In genomic region chr14:57951089-57951488, GRCm38 (mm10) we compare ENCODE assay signal across 9 mouse cellular contexts. TPM values are rescaled to one million over a fixed set of nuclear protein-coding genes. Genes with fewer than 3 reads are reported as not detected.
A peak's percentile ranks its signal among the peaks of the same experiment; 100 is the strongest.
DNase-seq lines count a peak whose midpoint lies in the region; ATAC-seq and TF ChIP-seq lines count a peak whose summit lies in the region.
"Had no signal": no experiment of that assay in that cellular context is flagged by ENCODE, and none has a peak within 500 bp of the region (broad histone marks: within the 10 kb centered on the region; RNA-seq: fewer than 3 reads in every experiment).

No protein-coding gene starts in this region.

- H3K27me3 ChIP-seq in heart, embryonic 10.5 days (ENCODE audit: insufficient read depth, poor library complexity, severe bottlenecking): no peaks in the 10 kb centered on the region
- H3K27me3 ChIP-seq in thymus, adult 2 months (ENCODE audit: control insufficient read depth, insufficient read depth, low read length): no peaks in the 10 kb centered on the region
- H3K27me3 ChIP-seq in forebrain, embryonic 12.5 days: no peaks in the 10 kb centered on the region
- H3K27me3 ChIP-seq: liver, embryonic 15.5 days had no signal

- WGBS in heart, embryonic 10.5 days: 39% methylated on average over 2 of the region's 2 CpGs
- WGBS in thymus, adult 2 months: 37% methylated on average over 2 of the region's 2 CpGs
- WGBS in forebrain, embryonic 12.5 days: 25% methylated on average over 2 of the region's 2 CpGs

- no peak overlapping the region for H3K4me2 ChIP-seq in forebrain, embryonic 12.5 days
- H3K4me2 ChIP-seq: liver, embryonic 15.5 days had no signal

- H3K36me3 ChIP-seq in heart, embryonic 10.5 days: peaks cover 28% of the 10 kb centered on the region
- no peaks in the 10 kb centered on the region for H3K36me3 ChIP-seq in thymus, adult 2 months (ENCODE audit: control insufficient read depth, insufficient read depth, low read length)
- H3K36me3 ChIP-seq in forebrain, embryonic 12.5 days (replicated peaks): peaks cover 4% of the 10 kb centered on the region

- H3K9me3 ChIP-seq in heart, embryonic 10.5 days: no peaks in the 10 kb centered on the region
- H3K9me3 ChIP-seq in forebrain, embryonic 12.5 days: no peaks in the 10 kb centered on the region
- H3K9me3 ChIP-seq: liver, embryonic 15.5 days had no signal

- ATAC-seq in forebrain, embryonic 12.5 days (ENCODE audit: low FRiP score): no peak

- no peak overlapping the region for H3K4me3 ChIP-seq in heart, embryonic 10.5 days
- no peak overlapping the region for H3K4me3 ChIP-seq in thymus, adult 2 months (ENCODE audit: control insufficient read depth, insufficient read depth, low read length)
- H3K4me3 ChIP-seq in forebrain, embryonic 12.5 days (replicated peaks): no peak overlapping the region
- H3K4me3 ChIP-seq: liver, embryonic 15.5 days had no signal

- TF ChIP-seq POLR2A in thymus, adult 2 months (IDR thresholded peaks at IDR 0.05; ENCODE audit: control insufficient read depth, extremely low read depth, insufficient read depth, low read length, poor library complexity): no peak

- H3K4me1 ChIP-seq in heart, embryonic 10.5 days: peaks cover 5% of the 10 kb centered on the region; the same call in 1 of the 2 replicates
- no peaks in the 10 kb centered on the region for H3K4me1 ChIP-seq in thymus, adult 2 months (replicated peaks; ENCODE audit: control insufficient read depth, insufficient read depth, low read length)
- H3K4me1 ChIP-seq in forebrain, embryonic 12.5 days: no peaks in the 10 kb centered on the region
- H3K4me1 ChIP-seq: liver, embryonic 15.5 days had no signal

- no peak overlapping the region for H3K9ac ChIP-seq in forebrain, embryonic 12.5 days
- H3K9ac ChIP-seq: liver, embryonic 15.5 days had no signal

- no peak for TF ChIP-seq CTCF in thymus, adult 2 months (IDR thresholded peaks at IDR 0.05; ENCODE audit: borderline replicate concordance, control insufficient read depth, extremely low read depth, insufficient read depth, low read length, poor library complexity)

- no peak overlapping the region for H3K27ac ChIP-seq in heart, embryonic 10.5 days
- H3K27ac ChIP-seq in thymus, adult 2 months (ENCODE audit: control insufficient read depth, insufficient read depth, low read length): no peak overlapping the region
- no peak overlapping the region for H3K27ac ChIP-seq in forebrain, embryonic 12.5 days
- H3K27ac ChIP-seq: liver, embryonic 15.5 days had no signal

- intact Hi-C loops in heart, postnatal 14 days (cut with DNase I): loop anchor here (5.0 kb wide), 1 partner anchor 46 kb away; the partner anchor contains the start of gene Micu2

- peak; percentile 19 to 28 for DNase-seq in heart, postnatal 14 days
- no peak for DNase-seq in heart, embryonic 10.5 days (ENCODE audit: low spot score)
- DNase-seq in thymus, adult 2 months: peak; percentile 3
- DNase-seq in thymus, postnatal 36 days: no peak
- DNase-seq in brain, adult 2 months (ENCODE audit: low read depth, low spot score): peak; percentile 62
- peak; percentile 55 to 66 for DNase-seq in kidney, postnatal 4 days
- DNase-seq in c-Kit-positive CD71-positive TER-119-positive erythroid progenitor cells, embryonic 14.5 days (ENCODE audit: low spot score): no peak

RNA-seq across cellular contexts. Expression of gene Micu2, which starts 48.0 kb away (rescaled TPM):
- 10 to 100 TPM; 63.8 to 64.7 TPM for total RNA-seq in heart, postnatal 14 days (2021)
- 82.7 and 88.7 TPM in 2 replicates for polyA plus RNA-seq in heart, embryonic 10.5 days (2016; fragmentation: Nextera tagmentation; extraction: Ambion mirVana)
- 16.6 and 20.5 TPM in 2 replicates for polyA plus RNA-seq in thymus, adult 2 months (2012; rRNA removed)
- 70.4 and 72.5 TPM in 2 replicates for polyA plus RNA-seq in forebrain, embryonic 12.5 days (2016; fragmentation: Nextera tagmentation; extraction: Ambion mirVana)

Comparison
In these comparisons a context has a peak if more than half of its experiments do, and no peak if none do; other contexts are left out.
1. DNase-seq: peak in heart, postnatal 14 days (2 of 2), thymus, adult 2 months (single experiment), brain, adult 2 months (single experiment) and kidney, postnatal 4 days (2 of 2); none in heart, embryonic 10.5 days (single experiment), thymus, postnatal 36 days (0 of 2) and c-Kit-positive CD71-positive TER-119-positive erythroid progenitor cells, embryonic 14.5 days (single experiment).